Mouse (Mus musculus) limb, embryonic 10.5 days (tissue): ENCODE data around the gene Bcat2. TPM values are rescaled to one million over a fixed set of nuclear protein-coding genes. Genes with fewer than 3 reads are reported as not detected.

Experiments used
- DNase-seq: peaks from one replicate; pipeline ENCODE4 v3.0.0-alpha.2; 2017; ENCODE audit warnings: low spot score
- H3K27ac ChIP-seq: fragments of 300-500 bp; sonication (generic); 2 replicates; pipeline ENCODE4 v1.5.1; 2016; ENCODE audit warnings: mild to moderate bottlenecking
- H3K27me3 ChIP-seq: fragments of 300-500 bp; sonication (generic); 2 replicates; pipeline ENCODE4 v1.6.1; 2016; ENCODE audit warnings: low read depth, mild to moderate bottlenecking; ENCODE audit not compliant: poor library complexity, severe bottlenecking
- H3K36me3 ChIP-seq: fragments of 300-500 bp; sonication (generic); 2 replicates; pipeline ENCODE4 v1.6.1; 2016; ENCODE audit warnings: mild to moderate bottlenecking, moderate library complexity
- H3K4me1 ChIP-seq: fragments of 300-500 bp; sonication (generic); 2 replicates; pipeline ENCODE4 v1.6.1; 2016
- H3K4me3 ChIP-seq: fragments of 300-500 bp; sonication (generic); 2 replicates; pipeline ENCODE4 v1.5.1; 2016; ENCODE audit warnings: mild to moderate bottlenecking, moderate library complexity
- H3K9me3 ChIP-seq: fragments of 300-500 bp; sonication (generic); replicated peaks from 2 replicates; pipeline ENCODE4 v1.6.1; 2016; ENCODE audit warnings: mild to moderate bottlenecking
- WGBS: fragments of 180-500 bp; shearing (Covaris S2); methylation state at CpG from one replicate; pipeline ENCODE4 v1.1.7; 2016; 5-methylcytosine and 5-hydroxymethylcytosine counted together
- polyA plus RNA-seq: library from polyadenylated mRNA; unstranded; fragments of >200 nt; fragmentation: Nextera tagmentation; extraction: Ambion mirVana; gene quantifications from 2 replicates; pipeline ENCODE4 v1.2.1, GENCODE M21; 2016

The Bcat2 gene
- polyA plus RNA-seq, 1 experiment from 2014 or later: 68.0 TPM

GRCm38 (mm10) chr7:45597527-45597926 lies 27.6 kb downstream of the Bcat2 start:
- no peaks in the 10 kb centered on the region for H3K9me3 ChIP-seq
- H3K4me3 ChIP-seq: no peak overlapping the region
- H3K36me3 ChIP-seq: no peaks in the 10 kb centered on the region
- H3K27me3 ChIP-seq: no peaks in the 10 kb centered on the region
- WGBS: 92% methylated on average over 6 of the region's 6 CpGs
- DNase-seq: no peak
- H3K4me1 ChIP-seq: peaks cover 20% of the 10 kb centered on the region
- H3K27ac ChIP-seq: no peak overlapping the region

GRCm38 (mm10) chr7:45598960-45599879 lies 29.3 kb downstream of the Bcat2 start:
- H3K27ac ChIP-seq: no peak overlapping the region
- H3K9me3 ChIP-seq: no peaks in the 10 kb centered on the region
- no peaks in the 10 kb centered on the region for H3K36me3 ChIP-seq
- WGBS: 50% methylated on average over 18 of the region's 18 CpGs
- DNase-seq: no peak
- peaks cover 20% of the 10 kb centered on the region for H3K4me1 ChIP-seq
- no peak overlapping the region for H3K4me3 ChIP-seq
- H3K27me3 ChIP-seq: no peaks in the 10 kb centered on the region

GRCm38 (mm10) chr7:45605704-45606289 lies 35.8 kb downstream of the Bcat2 start:
- Histone ChIP-seq H3K27ac (no peak overlapping the region), H3K27me3 (no peaks in the 10 kb centered on the region), H3K4me3 (no peak overlapping the region), H3K9me3 (no peaks in the 10 kb centered on the region), H3K36me3 (no peaks in the 10 kb centered on the region), H3K4me1 (peaks cover 9% of the 10 kb centered on the region)
- WGBS: 87% methylated on average over 9 of the region's 9 CpGs
- no peak for DNase-seq

- H3K36me3 ChIP-seq: no peaks in the 10 kb centered on the region
- no peaks in the 10 kb centered on the region for H3K4me1 ChIP-seq
- no peaks in the 10 kb centered on the region for H3K9me3 ChIP-seq
- no peak for DNase-seq
- no peak overlapping the region for H3K27ac ChIP-seq
- WGBS: 71% methylated on average over 1 of the region's 1 CpGs
- no peak overlapping the region for H3K4me3 ChIP-seq
- 0 out of 2 replicates have a peak, but pooled peaks cover 6% of the 10 kb centered on the region for H3K27me3 ChIP-seq
These were observed 39.6 kb downstream of the Bcat2 start for GRCm38 (mm10) chr7:45609511-45609910.

GRCm38 (mm10) chr7:45616277-45616676 lies 46.3 kb downstream of the Bcat2 start:
- H3K27ac ChIP-seq: no peak overlapping the region
- H3K36me3 ChIP-seq: no peaks in the 10 kb centered on the region
- peaks cover 19% of the 10 kb centered on the region for H3K4me1 ChIP-seq
- H3K9me3 ChIP-seq: no peaks in the 10 kb centered on the region
- 19% methylated on average over 6 of the region's 6 CpGs for WGBS
- peaks cover 64% of the 10 kb centered on the region for H3K27me3 ChIP-seq
- H3K4me3 ChIP-seq: no peak overlapping the region
- DNase-seq: no peak

DNA sequence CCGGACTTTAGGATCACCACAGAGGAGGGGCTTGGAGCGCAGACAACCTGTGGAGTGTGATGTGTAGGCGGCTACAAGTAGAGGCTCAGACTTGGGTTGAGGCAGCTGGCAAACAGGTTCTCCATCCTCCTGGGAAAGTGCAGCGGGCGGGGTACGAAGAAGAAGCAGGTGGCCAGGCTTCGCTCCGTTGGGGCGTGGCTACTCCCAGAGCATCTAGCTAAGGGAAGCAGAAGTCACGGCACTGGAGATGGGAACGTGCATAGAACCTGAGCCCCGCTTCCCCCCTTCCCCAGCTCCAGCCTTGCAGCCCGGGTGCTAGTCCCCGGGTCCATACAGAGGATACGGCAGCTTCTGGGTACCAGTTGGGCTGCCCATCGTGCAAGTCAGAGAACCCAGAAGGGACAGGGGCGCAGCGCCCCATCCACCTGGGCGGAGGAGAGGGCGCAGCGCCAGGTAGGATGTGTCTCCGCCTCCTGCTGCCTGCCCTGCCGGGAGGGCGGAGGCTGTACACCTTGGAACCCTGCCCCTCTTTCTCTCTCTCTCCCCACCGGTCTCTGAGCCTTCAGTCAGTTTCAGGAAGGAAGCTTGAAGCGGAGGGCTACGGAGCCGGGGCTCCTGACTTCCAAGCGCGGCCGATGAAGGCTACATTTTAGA lies 47.2 kb downstream of the Bcat2 start, which contains the start of gene Fut1:
Gene Fut1, plus strand, starts transcription at position 248 of the 654 bp plus-strand sequence.
- Histone ChIP-seq H3K36me3 (no peaks in the 10 kb centered on the region), H3K4me3 (peak within 1 kb of the TSS; percentile 25), H3K4me1 (peaks cover 19% of the 10 kb centered on the region), H3K27me3 (peaks cover 64% of the 10 kb centered on the region), H3K9me3 (no peaks in the 10 kb centered on the region), H3K27ac (no peak within 1 kb of the TSS)
- peak; percentile 43 for DNase-seq
- 5% methylated on average over 31 of the region's 31 CpGs for WGBS

- peaks cover 64% of the 10 kb centered on the region for H3K27me3 ChIP-seq
- no peak overlapping the region for H3K4me3 ChIP-seq
- no peak for DNase-seq
- no peaks in the 10 kb centered on the region for H3K9me3 ChIP-seq
- no peaks in the 10 kb centered on the region for H3K36me3 ChIP-seq
- no peak overlapping the region for H3K27ac ChIP-seq
- H3K4me1 ChIP-seq: peaks cover 19% of the 10 kb centered on the region
- WGBS: 85% methylated on average over 5 of the region's 5 CpGs
These were observed 48.4 kb downstream of the Bcat2 start for GRCm38 (mm10) chr7:45618316-45618715.

- peaks cover 58% of the 10 kb centered on the region for H3K27me3 ChIP-seq
- 91% methylated on average over 5 of the region's 5 CpGs for WGBS
These were observed 49.6 kb downstream of the Bcat2 start for GRCm38 (mm10) chr7:45619592-45619991.

DNA sequence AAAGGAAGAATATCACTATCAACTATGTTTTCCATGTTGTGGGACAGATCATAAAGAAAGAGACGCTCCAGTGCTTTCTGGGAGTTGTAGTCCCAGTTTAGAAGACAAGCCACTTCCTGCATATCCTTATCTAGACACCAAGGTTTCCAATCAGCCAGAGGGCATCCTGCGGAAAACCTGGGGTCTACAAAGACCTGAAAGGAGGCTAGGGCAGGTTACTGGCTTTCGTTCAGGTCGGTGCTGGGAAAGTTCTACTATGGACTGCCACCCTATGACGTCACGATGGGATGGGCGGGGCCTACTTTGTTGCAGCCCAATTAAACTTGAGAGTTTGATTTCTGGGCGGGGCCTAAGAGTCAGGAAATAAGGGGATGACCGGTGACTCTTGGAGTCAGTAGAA lies 51.5 kb downstream of the Bcat2 start, which contains the start of gene Izumo1:
Gene Izumo1, plus strand, starts transcription at position 369 of the 400 bp plus-strand sequence.
- Histone ChIP-seq H3K27ac (no peak within 1 kb of the TSS), H3K36me3 (no peaks in the 10 kb centered on the region), H3K9me3 (no peaks in the 10 kb centered on the region), H3K4me3 (no peak within 1 kb of the TSS), H3K27me3 (peaks cover 56% of the 10 kb centered on the region), H3K4me1 (peaks cover 11% of the 10 kb centered on the region)
- DNase-seq: no peak
- 29% methylated on average over 9 of the region's 9 CpGs for WGBS

More at GRCm38 (mm10) chr7:45619592-45619991, 49.6 kb downstream of the Bcat2 start:
- DNase-seq: no peak
- H3K36me3 ChIP-seq: no peaks in the 10 kb centered on the region
- H3K4me1 ChIP-seq: peaks cover 19% of the 10 kb centered on the region
- no peak overlapping the region for H3K27ac ChIP-seq
- H3K4me3 ChIP-seq: no peak overlapping the region
- H3K9me3 ChIP-seq: no peaks in the 10 kb centered on the region

DNA sequence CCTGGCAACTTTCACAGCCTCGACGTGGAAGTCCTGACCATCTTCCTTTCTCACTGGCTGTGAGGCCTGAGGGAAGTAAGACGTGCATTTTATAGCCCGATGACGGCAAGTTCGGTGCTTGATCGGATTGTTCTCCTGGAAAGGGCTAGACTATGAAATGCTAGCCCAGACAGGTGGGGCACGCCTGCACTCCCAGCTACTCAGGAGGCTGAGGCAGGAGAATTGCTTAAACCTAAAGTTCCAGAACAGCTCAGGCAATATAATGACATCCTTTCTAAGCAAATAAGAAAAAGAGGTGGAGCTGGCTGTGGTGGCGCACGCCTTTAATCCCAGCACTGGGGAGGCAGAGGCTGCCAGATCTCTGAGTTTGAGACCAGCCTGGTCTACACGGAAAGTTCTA lies 53.6 kb downstream of the Bcat2 start:
- 91% methylated on average over 11 of the region's 11 CpGs for WGBS
- H3K27ac ChIP-seq: no peak overlapping the region
- H3K4me3 ChIP-seq: no peak overlapping the region

GRCm38 (mm10) chr7:45624718-45625117 lies 54.8 kb downstream of the Bcat2 start:
- Histone ChIP-seq H3K4me3 (no peak overlapping the region), H3K4me1 (peaks cover 14% of the 10 kb centered on the region), H3K27me3 (peaks cover 56% of the 10 kb centered on the region), H3K9me3 (no peaks in the 10 kb centered on the region), H3K27ac (no peak overlapping the region), H3K36me3 (no peaks in the 10 kb centered on the region)
- DNase-seq: no peak
- WGBS: 40% methylated on average over 3 of the region's 3 CpGs

More for the DNA sequence above, 53.6 kb downstream of the Bcat2 start:
- Histone ChIP-seq H3K4me1 (peaks cover 7% of the 10 kb centered on the region), H3K9me3 (no peaks in the 10 kb centered on the region), H3K27me3 (peaks cover 56% of the 10 kb centered on the region), H3K36me3 (no peaks in the 10 kb centered on the region)
- no peak for DNase-seq

- Histone ChIP-seq H3K36me3 (no peaks in the 10 kb centered on the region), H3K4me1 (peaks cover 17% of the 10 kb centered on the region), H3K4me3 (no peak overlapping the region), H3K9me3 (no peaks in the 10 kb centered on the region), H3K27me3 (peaks cover 57% of the 10 kb centered on the region), H3K27ac (no peak overlapping the region)
- 90% methylated on average over 8 of the region's 8 CpGs for WGBS
- DNase-seq: no peak
These were observed 55.5 kb downstream of the Bcat2 start for GRCm38 (mm10) chr7:45625481-45625880.
